Mouse (Mus musculus) liver, adult 2 months (tissue): ENCODE measurements around the gene Asah2. TPM values are rescaled to one million over a fixed set of nuclear protein-coding genes. Genes with fewer than 3 reads are reported as not detected.

ENCODE experiments used
- DNase-seq: peaks from one replicate; pipeline ENCODE4 v3.0.0-alpha.2; 2011; ENCODE audit warnings: low read depth, low spot score; ENCODE audit errors: extremely low read depth
- H3K27ac ChIP-seq: fragments of 200-500 bp; replicated peaks from 2 replicates; pipeline ENCODE4 v1.5.1; 2012; ENCODE audit warnings: low read depth, mild to moderate bottlenecking, control low read depth, inconsistent platforms, low read length; ENCODE audit not compliant: insufficient read depth
- H3K27me3 ChIP-seq: fragments of 200-500 bp; 2 replicates; pipeline ENCODE4 v1.6.1; 2012; ENCODE audit warnings: mild to moderate bottlenecking, moderate library complexity, low read length, inconsistent platforms; ENCODE audit not compliant: control insufficient read depth, insufficient read depth
- H3K36me3 ChIP-seq: fragments of 200-500 bp; 2 replicates; pipeline ENCODE4 v1.6.1; 2012; ENCODE audit warnings: low read length, inconsistent platforms; ENCODE audit not compliant: control insufficient read depth, insufficient read depth
- H3K4me1 ChIP-seq: fragments of 200-500 bp; 2 replicates; pipeline ENCODE4 v1.6.1; 2011; ENCODE audit warnings: low read length; ENCODE audit not compliant: control insufficient read depth, insufficient read depth
- H3K4me3 ChIP-seq: fragments of 200-500 bp; 2 replicates; pipeline ENCODE4 v1.5.1; 2011; ENCODE audit warnings: low read depth, mild to moderate bottlenecking, control low read depth, low read length, moderate library complexity; ENCODE audit not compliant: insufficient read depth
- H3K79me2 ChIP-seq: fragments of 200-500 bp; 2 replicates; pipeline ENCODE4 v1.6.1; 2012; ENCODE audit warnings: inconsistent platforms, mild to moderate bottlenecking, low read length, moderate library complexity; ENCODE audit not compliant: control insufficient read depth, insufficient read depth
- H3K9ac ChIP-seq: fragments of 200-500 bp; 2 replicates; pipeline ENCODE4 v1.6.1; 2012; ENCODE audit warnings: low read depth, mild to moderate bottlenecking, control low read depth, inconsistent platforms, low read length
- CTCF ChIP-seq: fragments of 200-500 bp; IDR thresholded peaks from 2 replicates; pipeline ENCODE4 v1.5.1; 2011; ENCODE audit warnings: low read depth, low read length, control low read depth
- POLR2A ChIP-seq: fragments of 200-500 bp; IDR thresholded peaks from 2 replicates; pipeline ENCODE4 v1.6.1; 2011; ENCODE audit warnings: low read length, control low read depth; ENCODE audit not compliant: insufficient read depth; ENCODE audit errors: extremely low read depth
- WGBS: fragments of 180-500 bp; shearing (Covaris S2); methylation state at CpG from one replicate; pipeline ENCODE4 v1.1.7; 2018; 5-methylcytosine and 5-hydroxymethylcytosine counted together
- polyA plus RNA-seq: library from polyadenylated mRNA; depleted of rRNA; stranded (reverse); fragments of >200 nt; gene quantifications from 2 replicates; pipeline ENCODE4 v1.2.3, GENCODE M21; 2012
- total RNA-seq: library from RNA; depleted of rRNA; stranded (reverse); fragments of >200 nt; gene quantifications from 2 replicates; pipeline ENCODE4 v1.2.3, GENCODE M21; 2014

The Asah2 gene
- total and polyA plus RNA-seq, 2 experiments = 7.8 to 16.6 TPM

- H3K27ac ChIP-seq = no peak overlapping the region
- no peak for TF ChIP-seq POLR2A
- no peak for TF ChIP-seq CTCF
- 53% methylated on average over 4 of the region's 4 CpGs for WGBS
- no peak overlapping the region for H3K9ac ChIP-seq
- no peaks in the 10 kb centered on the region for H3K36me3 ChIP-seq
- H3K27me3 ChIP-seq = no peaks in the 10 kb centered on the region
- H3K79me2 ChIP-seq = no peaks in the 10 kb centered on the region
- H3K4me3 ChIP-seq = no peak overlapping the region
- peaks cover 2% of the 10 kb centered on the region; the same call in 1 of the 2 replicates for H3K4me1 ChIP-seq
- no peak for DNase-seq
Observed at GRCm38 (mm10) chr19:32032881-32033280, 75.1 kb downstream of the Asah2 start.

GRCm38 (mm10) chr19:32030430-32030829 lies 77.6 kb downstream of the Asah2 start:
- Histone ChIP-seq H3K27ac (no peak overlapping the region), H3K27me3 (no peaks in the 10 kb centered on the region), H3K36me3 (no peaks in the 10 kb centered on the region), H3K79me2 (no peaks in the 10 kb centered on the region), H3K4me3 (no peak overlapping the region), H3K9ac (no peak overlapping the region), H3K4me1 (peaks cover 2% of the 10 kb centered on the region; the same call in 1 of the 2 replicates)
- WGBS = 0% methylated on average over 1 of the region's 1 CpGs
- DNase-seq = peak; percentile 55
- peak; percentile 37; the same call in 1 of the 2 replicates for TF ChIP-seq CTCF
- TF ChIP-seq POLR2A = no peak

- 98% methylated on average over 3 of the region's 3 CpGs for WGBS
- Histone ChIP-seq H3K79me2 (no peaks in the 10 kb centered on the region), H3K27me3 (no peaks in the 10 kb centered on the region), H3K9ac (no peak overlapping the region), H3K4me1 (no peaks in the 10 kb centered on the region), H3K27ac (no peak overlapping the region), H3K36me3 (peaks cover 10% of the 10 kb centered on the region), H3K4me3 (no peak overlapping the region)
- TF ChIP-seq CTCF (no peak), POLR2A (no peak)
- no peak for DNase-seq
Observed at GRCm38 (mm10) chr19:32025443-32025842, 82.6 kb downstream of the Asah2 start.

GRCm38 (mm10) chr19:32019722-32020121 lies 88.3 kb downstream of the Asah2 start:
- Histone ChIP-seq H3K4me1 (peaks cover 5% of the 10 kb centered on the region; the same call in 1 of the 2 replicates), H3K27ac (no peak overlapping the region), H3K36me3 (peaks cover 10% of the 10 kb centered on the region), H3K9ac (no peak overlapping the region), H3K79me2 (no peaks in the 10 kb centered on the region), H3K27me3 (no peaks in the 10 kb centered on the region), H3K4me3 (no peak overlapping the region)
- DNase-seq = no peak
- 94% methylated on average over 8 of the region's 8 CpGs for WGBS
- TF ChIP-seq CTCF (no peak), POLR2A (no peak)

- Histone ChIP-seq H3K79me2 (no peaks in the 10 kb centered on the region), H3K36me3 (peaks cover 7% of the 10 kb centered on the region), H3K27ac (no peak overlapping the region), H3K27me3 (no peaks in the 10 kb centered on the region), H3K4me1 (peaks cover 5% of the 10 kb centered on the region; the same call in 1 of the 2 replicates), H3K9ac (no peak overlapping the region), H3K4me3 (no peak overlapping the region)
- 70% methylated on average over 7 of the region's 7 CpGs for WGBS
- no peak for DNase-seq
- TF ChIP-seq POLR2A (no peak), CTCF (no peak)
Observed at GRCm38 (mm10) chr19:32018585-32018984, 89.4 kb downstream of the Asah2 start.

- WGBS = 89% methylated on average over 5 of the region's 5 CpGs
- Histone ChIP-seq H3K27ac (no peak overlapping the region), H3K4me1 (peaks cover 5% of the 10 kb centered on the region; the same call in 1 of the 2 replicates), H3K27me3 (no peaks in the 10 kb centered on the region), H3K4me3 (no peak overlapping the region), H3K79me2 (no peaks in the 10 kb centered on the region), H3K36me3 (peaks cover 6% of the 10 kb centered on the region), H3K9ac (no peak overlapping the region)
- DNase-seq = no peak
- TF ChIP-seq POLR2A (no peak), CTCF (no peak)
Observed at GRCm38 (mm10) chr19:32018053-32018452, 90.0 kb downstream of the Asah2 start.
